Mouse (Mus musculus): ENCODE results near the gene Theg. TPM values are rescaled to one million over a fixed set of nuclear protein-coding genes. Genes with fewer than 3 reads are reported as not detected.

Gene Theg
- total RNA-seq (2021): not detected

DNA sequence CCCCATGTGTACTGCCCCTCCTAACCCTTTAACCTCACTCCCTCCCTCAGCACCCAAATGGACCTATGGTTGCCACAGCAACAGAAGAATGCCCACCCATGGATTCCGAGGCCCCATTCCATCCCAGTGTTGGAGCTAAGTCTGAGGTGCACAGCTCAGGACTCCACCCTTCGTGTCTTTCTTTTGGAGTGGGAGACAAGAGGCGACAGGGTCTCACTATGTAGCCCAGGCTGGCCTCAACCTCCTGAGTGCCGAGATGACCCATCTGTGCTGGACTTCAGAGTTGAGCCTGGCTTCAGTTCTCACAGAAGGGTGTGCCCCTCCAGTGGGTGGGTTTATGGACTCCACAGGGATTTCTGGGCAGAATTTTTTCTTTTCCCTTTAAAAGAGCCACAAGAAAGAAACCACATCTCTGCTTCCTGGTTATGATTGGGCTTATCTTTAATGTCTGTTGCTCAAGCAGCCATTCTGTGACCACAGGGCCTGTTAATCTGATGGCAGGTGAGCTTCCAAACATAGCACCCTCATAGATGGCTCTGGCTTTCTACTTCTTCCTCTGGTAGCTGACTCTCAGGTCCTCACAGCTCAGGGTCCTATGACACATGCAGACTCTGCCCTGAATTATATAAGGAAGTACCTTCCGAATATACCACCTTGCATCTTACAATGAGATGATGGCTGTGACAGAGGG, at the start of gene Theg:
Gene Theg, minus strand, starts transcription at position 271 of the 691 bp plus-strand sequence.
- no peak for DNase-seq (ENCODE audit: low spot score)
- intact Hi-C loops (cut with DNase I): no loop called here

DNA sequence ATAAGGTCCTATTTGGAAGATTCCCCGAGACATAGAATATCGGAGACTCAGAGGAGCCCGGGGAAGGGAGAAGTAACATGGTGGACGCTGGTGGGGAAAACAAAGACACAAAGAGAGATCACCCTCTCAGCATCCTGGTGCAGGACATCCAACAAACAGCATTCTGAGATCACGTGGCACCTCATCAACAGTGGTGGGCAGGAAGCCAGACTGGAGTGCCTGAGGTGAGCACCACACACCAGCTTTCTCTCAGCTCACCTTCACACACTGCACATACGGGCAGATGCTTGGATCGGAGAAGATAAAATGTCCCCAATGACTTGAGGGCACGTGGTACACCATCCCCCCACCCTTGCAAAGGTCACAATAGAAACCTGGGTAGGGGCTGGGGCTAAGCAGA, 49.2 kb upstream of the Theg start:
- intact Hi-C loops (cut with DNase I): no loop called here

DNA sequence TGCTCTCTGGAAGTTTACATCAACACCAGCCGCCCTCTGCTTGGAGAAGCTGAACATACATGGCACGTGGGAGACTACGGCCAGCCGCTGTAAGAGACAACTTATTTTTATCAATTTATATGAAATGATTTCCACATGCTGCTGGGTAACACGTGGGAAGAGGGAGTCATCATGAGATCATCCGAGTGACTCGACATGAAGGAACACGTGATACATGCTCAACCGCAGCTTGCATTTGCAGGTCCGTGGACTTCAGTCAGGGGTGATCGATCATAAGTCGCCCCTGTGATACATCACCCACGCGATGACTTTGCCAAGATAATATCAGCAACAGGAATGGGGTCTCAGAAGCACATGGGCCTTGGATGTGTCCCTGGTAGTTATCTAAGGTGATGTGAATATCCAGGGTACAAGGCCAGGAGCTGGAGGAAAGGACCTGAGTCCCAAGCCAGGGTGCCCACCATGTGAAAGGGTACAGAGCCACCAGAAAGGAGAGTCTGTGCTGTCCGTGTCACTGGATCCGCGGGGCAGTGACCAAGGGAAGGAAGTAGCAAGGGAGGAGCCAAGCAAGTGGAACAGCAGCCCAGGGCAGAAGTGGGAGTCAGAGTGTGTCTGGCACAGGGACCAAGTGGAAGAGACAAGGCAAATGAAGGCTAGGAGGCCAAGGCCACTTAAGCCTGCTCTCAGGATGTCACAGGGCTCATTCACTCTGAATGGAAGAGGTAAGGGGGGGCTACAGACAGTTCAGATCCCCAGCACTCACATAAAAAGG, 46.1 kb upstream of the Theg start:
- no peak for DNase-seq (ENCODE audit: low spot score)
- intact Hi-C loops (cut with DNase I): no loop called here

More for the DNA sequence above, 49.2 kb upstream of the Theg start:
- no peak for DNase-seq (ENCODE audit: low spot score)

DNA sequence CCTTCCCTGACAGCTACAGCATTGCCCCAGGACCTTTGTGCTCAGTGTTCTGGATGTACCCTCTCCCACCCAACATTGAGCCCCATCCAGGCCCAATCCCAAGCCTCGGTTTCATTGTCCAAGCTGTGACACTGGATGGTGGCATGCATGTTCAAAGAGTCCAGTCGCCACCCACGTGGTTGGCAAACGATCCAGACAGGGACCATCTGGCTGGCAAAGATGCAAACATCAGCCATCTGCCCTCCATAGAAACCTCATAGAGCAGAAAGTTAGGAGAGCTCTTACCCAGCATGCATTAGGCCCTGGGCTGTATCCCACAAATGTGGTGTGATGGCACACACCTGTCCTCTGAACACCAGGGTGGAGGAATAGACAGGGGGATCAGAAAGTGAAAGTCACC, 44.3 kb upstream of the Theg start:
- no peak for DNase-seq (ENCODE audit: low spot score)
- intact Hi-C loops (cut with DNase I): no loop called here

DNA sequence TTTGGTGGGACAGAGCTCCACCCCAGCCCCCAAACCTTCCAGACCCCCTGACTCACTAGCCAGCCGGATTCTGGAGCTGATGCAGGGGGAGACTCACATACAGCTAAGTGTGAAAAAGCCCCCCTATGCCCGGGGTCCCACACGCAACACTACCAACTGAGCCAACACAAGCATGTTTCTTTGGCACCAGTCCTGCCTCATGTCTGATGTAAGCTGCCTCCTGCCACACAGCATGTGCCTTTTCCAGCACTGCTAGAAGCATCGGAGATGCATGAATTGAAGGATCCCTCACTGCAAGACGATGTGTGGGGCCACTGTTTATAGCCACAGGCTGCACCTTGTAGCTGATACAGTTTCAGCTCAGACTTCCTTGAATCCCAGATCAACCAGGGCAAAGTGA, 41.2 kb upstream of the Theg start:
- no peak for DNase-seq (ENCODE audit: low spot score)
- intact Hi-C loops (cut with DNase I): no loop called here

DNA sequence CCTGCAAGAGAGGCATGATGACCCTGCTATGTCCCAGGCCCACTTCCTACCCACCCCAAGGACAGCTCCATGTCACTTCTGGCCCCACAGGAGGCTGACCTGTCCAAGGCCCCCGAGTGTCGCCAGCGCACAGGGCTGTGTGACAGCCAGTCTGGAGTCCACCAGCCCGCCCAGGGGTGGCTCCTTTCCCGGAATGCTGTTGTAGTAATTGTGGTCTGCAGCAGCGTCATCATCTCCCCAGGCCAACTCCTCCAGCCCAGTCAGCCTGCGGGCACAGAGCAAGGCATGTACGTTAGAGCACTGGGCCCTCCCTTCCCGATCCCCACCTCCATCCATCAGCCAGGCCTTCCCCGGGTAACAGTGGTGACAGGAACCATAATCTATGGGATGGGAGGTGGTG, 39.0 kb upstream of the Theg start:
- no peak for DNase-seq (ENCODE audit: low spot score)
- intact Hi-C loops (cut with DNase I): no loop called here

DNA sequence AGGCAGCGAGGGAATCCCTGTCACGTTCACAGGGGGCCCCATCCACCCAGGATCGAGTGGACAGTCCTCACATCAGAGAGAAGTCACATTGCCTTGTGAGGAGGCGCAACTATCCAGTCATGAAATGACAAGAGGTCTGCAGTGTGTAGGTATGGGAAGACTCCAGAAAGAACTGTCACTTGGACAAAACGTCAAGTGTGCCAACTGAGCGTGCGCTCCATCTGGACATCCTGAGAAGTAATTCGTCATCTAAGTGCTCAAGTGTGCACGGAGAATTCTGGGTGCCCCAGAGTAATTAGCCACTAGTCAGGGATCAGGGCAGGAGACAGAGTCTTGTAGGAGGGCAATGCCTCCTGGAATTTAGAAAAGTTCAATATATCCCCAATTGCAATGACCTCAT, 38.3 kb upstream of the Theg start:
- no peak for DNase-seq (ENCODE audit: low spot score)
- intact Hi-C loops (cut with DNase I): no loop called here

DNA sequence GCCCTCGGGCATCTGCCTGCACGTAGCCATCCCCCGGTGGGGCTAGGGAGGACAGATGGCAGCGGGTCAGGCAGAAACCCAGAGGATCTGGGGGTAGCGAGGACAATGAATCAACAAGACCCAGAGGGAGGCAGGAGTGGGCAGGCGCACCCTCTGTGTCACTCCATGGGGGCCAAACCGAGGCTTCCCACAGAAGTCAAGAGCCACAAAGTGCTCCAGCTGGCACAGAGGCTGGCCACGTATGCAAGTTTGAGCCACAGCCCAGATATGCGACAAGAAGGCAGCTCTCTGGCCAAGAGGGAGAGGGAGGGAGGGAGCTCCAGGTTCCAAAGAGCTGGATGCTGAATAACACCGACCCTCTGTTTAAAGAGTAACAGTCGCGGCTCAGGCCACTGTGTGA, 36.8 kb upstream of the Theg start:
- intact Hi-C loops (cut with DNase I): no loop called here
- no peak for DNase-seq (ENCODE audit: low spot score)

DNA sequence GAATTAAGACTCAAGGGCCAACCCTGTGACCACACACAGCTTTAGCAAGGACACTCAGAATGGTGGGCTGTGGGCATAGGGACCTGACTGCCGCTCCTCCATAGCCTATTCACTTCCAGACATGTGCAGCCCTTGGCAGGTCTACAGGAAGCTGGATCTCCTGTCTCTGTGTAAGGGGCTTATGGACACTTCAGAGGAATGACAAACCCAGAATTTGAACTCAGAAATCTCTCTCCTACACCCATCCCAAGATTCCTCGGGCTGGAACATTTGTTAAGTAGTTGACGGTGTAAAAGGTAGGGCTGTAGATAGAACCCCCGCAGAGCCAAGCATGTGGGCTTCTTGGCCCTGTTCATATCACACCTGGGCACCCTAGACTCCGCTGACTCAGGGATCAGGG, 29.2 kb upstream of the Theg start:
- intact Hi-C loops (cut with DNase I): no loop called here
- no peak for DNase-seq (ENCODE audit: low spot score)

DNA sequence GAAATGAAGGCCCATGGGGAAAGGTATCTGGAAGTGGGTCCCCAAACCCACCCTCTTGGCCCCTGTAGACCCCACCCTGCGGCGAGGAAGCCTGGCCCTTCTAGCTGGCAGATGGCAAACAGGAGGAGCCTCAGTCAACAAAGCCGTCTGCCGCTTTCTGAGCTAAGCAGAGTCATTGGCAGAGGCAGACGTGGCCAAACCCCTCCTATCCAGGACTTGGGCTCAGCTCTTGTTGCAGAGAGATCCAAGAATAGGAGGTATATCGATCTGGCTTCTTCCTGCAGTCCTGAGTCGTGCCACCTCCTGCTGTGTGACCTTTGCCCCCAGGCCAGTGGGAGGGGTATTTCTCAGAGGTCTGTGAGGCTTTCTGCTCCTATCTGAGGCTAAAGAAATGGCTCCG, 28.7 kb upstream of the Theg start:
- intact Hi-C loops (cut with DNase I): no loop called here
- DNase-seq (ENCODE audit: low spot score): no peak

DNA sequence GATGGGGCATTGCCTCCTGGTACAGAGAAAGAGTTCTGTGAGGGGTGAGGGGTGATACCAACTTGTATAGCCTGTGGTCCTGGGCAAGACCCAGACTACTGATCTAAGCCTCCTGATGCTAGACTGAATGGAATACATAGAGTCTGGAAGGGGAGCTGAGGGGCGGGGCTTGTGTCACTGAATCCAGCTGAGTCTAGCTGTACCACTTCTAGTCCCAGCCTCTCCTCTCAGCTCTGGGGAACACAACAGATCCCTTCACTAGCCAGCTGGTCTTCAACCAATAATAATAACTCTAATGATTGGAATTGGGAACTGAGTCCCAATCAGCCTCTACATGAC, 27.1 kb upstream of the Theg start:
- DNase-seq (ENCODE audit: low spot score): no peak
- intact Hi-C loops (cut with DNase I): loop anchor here (5.0 kb wide), 1 partner anchor 33 kb away; the partner anchor contains the start of gene Odf3l2

DNA sequence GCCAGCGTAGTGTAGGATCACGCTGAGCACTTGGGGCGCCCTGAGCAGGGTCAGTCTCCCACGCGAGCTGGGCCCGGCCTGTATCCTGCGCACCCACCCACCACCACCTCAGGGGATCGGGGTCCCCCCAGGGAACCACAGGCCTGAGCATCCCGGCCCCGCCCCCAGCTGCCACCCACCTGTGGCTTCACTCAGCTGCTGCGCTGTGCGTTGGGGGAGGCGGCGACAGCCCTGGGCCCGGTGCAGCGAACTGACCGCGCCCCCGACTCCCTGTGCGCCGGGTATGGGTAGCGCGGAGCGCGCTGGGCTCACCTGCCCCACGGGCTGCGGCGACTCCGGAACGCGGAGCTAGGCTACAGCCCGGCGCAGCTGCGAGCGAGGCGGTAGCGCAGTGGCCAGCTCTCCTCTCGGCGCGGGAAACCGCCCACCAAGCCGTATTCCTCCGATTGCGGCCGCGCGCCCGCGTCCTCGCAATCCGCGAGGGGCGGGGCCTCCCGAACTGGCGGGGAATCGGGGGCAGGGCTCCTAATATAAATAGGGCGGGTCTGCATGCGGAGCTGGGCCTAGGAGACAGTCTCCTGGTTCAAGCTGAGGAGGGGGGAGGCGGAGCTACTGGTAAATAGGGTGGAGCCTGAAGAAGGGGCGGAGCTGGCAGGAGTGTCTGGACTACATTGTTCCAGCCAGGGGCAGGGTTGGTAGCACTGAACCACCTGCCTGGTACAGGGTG, 26.6 kb upstream of the Theg start, which contains the start of gene C2cd4c:
Gene C2cd4c, minus strand, starts transcription at position 448 of the 727 bp plus-strand sequence.
- intact Hi-C loops (cut with DNase I): loop anchor here (5.0 kb wide), 1 partner anchor 34 kb away; the partner anchor contains the start of gene Odf3l2

DNA sequence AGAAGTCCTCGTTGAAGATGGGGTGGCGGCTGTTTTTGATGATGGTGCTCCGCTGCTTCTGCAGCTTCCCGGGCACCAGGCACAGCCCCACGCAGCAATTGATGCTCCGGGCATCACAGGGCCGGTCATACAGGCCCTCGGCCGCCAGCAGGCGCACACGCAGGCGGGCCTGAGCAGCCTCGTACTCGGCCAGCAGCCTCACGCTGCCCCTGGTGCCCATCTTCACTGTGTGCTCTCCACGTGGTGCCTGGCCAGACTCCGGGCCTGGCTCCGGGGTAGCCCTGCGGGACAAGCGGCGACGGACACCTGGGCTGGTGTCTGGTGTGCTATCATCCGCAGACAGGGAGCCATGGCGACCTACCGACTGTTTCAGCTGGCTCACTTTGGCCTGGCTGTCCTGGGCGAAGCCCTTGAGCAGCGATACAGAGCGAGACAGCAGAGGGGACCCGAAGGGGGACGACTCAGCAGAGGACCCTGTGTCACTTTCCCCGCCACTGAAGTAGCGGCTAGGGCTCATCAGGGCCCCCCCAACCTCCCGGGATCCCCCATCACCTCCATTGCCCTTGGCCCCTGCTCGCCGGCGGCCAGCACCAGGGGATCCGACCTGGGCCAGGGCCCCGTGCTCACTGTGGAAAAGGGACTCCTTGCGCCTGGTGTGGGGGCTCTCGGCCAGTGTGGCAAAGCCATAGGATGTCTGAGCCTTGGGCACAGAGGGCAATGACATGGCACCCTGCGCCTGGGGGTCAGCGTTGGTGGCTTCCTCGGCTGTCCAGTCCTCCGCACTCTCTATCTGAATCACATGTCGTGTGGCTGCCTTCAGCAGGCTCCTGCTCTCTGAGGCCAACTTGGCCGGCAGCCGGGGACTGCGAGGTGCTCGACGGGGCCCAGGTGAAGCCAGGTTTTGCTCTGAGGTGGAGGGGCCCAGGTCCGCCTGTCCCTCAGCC, 25.3 kb upstream of the Theg start:
- intact Hi-C loops (cut with DNase I): loop anchor here (5.0 kb wide), 1 partner anchor 35 kb away; the partner anchor contains the start of gene Odf3l2
- DNase-seq (ENCODE audit: low spot score): no peak

More for the DNA sequence above, 26.6 kb upstream of the Theg start, which contains the start of gene C2cd4c:
- no peak for DNase-seq (ENCODE audit: low spot score)

DNA sequence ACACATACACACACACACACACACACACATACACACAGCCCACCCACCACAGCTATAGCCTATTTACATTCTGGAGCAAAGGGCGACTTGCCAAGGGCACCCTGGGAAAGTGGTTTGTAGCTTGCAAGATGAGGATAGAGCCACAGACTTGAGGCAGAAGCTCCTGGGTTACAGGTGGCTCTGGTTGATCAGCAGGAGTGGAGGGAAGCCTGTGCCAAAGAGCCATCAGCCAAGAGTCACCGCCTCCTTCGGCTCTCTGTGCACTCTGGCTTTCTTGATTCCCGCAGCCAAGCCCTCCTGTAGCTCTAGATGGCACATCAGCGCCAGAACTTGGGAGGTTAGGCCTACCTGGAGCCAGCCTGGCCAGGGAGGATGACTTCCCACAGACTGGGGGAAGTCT, 24.2 kb upstream of the Theg start:
- intact Hi-C loops (cut with DNase I): loop anchor here (5.0 kb wide), 1 partner anchor 36 kb away; the partner anchor contains the start of gene Odf3l2
- DNase-seq (ENCODE audit: low spot score): no peak

DNA sequence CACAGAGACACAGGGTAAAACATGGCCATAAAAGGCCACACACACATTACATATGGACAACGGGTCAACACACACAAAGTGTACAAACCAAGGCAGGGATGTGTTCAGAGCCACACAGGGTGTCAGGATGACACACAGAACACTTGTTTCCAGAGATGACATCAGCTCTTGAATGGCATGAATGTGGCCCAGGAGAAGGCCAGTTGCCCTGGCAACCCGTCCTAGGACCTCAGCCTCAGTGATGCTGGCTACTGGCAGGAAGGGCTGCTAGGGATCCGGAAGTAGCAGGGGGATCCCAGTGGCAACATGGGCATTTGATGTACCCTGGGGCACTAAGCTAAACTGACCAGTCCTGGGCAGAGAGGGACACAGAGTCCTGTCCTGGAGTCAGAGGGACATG, 22.1 kb upstream of the Theg start:
- no peak for DNase-seq (ENCODE audit: low spot score)
- intact Hi-C loops (cut with DNase I): no loop called here

DNA sequence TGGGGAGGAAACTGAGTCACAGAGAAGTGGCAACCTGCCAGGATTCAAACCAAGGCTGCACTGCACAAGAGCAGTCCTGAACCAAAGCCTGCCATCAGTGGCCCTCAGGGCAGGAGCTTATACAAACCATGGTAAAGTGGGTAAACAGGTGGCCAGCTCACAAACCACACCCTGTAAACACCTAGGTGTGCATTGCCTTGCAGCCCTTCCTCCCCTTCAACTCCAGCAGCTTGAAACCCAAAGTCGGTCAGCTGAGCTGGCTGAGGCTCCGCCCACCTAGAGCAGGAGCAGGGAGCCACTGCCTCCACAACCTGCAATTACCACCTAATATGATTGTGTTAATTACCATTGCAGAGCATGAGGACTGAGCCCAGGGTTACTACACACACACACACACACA, 20.8 kb upstream of the Theg start:
- DNase-seq (ENCODE audit: low spot score): no peak
- intact Hi-C loops (cut with DNase I): no loop called here

DNA sequence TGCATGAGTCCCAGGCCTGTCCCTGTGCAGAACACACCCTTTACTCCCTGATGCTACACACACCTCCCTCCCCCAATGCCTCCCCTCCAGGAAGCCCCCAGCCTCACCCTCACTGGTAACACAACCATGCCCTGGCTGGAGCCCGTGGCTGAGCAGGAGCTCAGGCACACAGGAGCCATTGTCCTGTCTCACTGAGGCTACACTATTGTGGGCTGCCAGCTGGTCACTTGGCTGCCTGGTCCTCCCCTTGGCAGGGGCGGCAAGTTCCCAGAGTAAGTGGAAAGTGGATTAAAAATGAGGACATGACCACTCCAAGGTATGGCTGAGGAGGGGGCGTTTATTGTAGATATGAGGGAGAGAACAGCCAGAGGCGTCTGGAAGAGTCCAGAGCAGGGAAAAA, 19.4 kb upstream of the Theg start:
- no peak for DNase-seq (ENCODE audit: low spot score)
- intact Hi-C loops (cut with DNase I): no loop called here

DNA sequence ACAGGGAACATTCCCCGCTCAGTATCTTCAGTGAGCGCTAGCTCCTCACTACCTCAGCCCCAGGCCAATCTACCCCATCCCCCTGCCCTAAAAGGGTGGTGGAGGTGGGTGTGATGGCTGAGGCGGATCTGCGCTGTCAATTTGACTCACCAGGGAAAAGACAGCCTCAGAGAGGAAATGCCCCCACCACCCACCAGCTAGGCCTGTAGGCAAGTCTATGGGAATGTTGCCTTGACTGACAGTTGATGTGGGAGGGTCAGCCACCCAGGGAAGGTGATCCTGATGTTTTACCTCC, 10.8 kb upstream of the Theg start:
- DNase-seq (ENCODE audit: low spot score): no peak
- intact Hi-C loops (cut with DNase I): no loop called here

DNA sequence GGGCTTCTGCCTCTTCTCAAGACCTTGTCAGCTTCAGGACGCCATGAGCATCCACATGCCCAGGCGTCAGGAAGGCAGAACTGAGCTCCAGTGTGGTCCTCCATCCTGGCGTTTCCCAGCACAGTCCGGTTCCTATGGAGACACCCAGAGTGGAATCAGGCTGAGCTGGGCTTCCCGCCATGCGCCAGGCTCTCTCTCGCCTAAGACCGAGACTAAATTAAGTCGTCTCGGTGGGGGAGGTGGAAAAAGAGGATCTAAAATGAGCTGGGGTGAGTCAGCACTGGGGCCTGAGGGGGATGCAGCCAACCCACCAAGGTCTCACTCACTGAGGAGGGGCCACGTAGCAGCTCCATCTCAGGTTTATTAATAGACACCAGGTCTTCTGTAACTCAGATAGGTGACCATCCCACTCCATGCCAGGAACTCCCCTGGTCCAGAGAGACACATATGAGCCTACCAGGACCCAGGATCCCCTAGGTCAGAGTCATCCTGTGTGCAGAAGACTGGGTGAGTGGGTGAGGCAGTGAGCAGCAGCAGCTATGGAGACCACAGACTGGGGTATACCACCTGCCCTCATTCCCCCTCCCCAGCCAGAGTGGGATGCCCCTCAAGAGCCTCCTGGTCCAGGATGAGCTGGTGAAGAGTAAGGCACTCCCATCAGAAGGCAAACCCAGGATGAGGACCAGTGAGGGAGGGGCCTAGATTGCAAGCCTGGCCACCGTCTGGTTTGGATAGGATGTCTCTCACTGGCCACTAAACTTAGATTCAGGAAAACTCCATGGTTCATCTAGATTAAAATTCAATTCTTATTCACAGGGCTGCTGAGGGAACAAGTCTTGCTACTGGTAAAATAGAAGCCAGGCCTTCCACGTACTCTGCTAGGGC, 10.2 kb upstream of the Theg start:
- DNase-seq (ENCODE audit: low spot score): no peak
- intact Hi-C loops (cut with DNase I): no loop called here
